Mouse (Mus musculus) spleen, adult 2 months (tissue): ENCODE measurements around the gene Afg1l. TPM values are rescaled to one million over a fixed set of nuclear protein-coding genes. Genes with fewer than 3 reads are reported as not detected.

Source experiments
- DNase-seq, 2 experiments: peaks; one replicate each; pipeline versions ENCODE4 v3.0.0 to v3.0.0-alpha.2; 2012 to 2021; ENCODE audit warnings: low spot score in 2 of 2, low read depth in 1 of 2
- H3K27ac ChIP-seq: fragments of 200-500 bp; 2 replicates; pipeline ENCODE4 v1.5.1; 2012; ENCODE audit warnings: low read length, inconsistent platforms; ENCODE audit not compliant: insufficient read depth
- H3K27me3 ChIP-seq: fragments of 200-500 bp; 2 replicates; pipeline ENCODE4 v1.6.1; 2012; ENCODE audit warnings: mild to moderate bottlenecking, moderate library complexity, low read length, inconsistent platforms; ENCODE audit not compliant: control insufficient read depth, insufficient read depth
- H3K36me3 ChIP-seq: fragments of 200-500 bp; 2 replicates; pipeline ENCODE4 v1.6.1; 2012; ENCODE audit warnings: mild to moderate bottlenecking, low read length, inconsistent platforms; ENCODE audit not compliant: control insufficient read depth, insufficient read depth
- H3K4me1 ChIP-seq: fragments of 200-500 bp; 2 replicates; pipeline ENCODE4 v1.6.1; 2011; ENCODE audit warnings: inconsistent platforms; ENCODE audit not compliant: control insufficient read depth, insufficient read depth, insufficient read length
- H3K4me3 ChIP-seq: fragments of 200-500 bp; 2 replicates; pipeline ENCODE4 v1.5.1; 2011; ENCODE audit warnings: mild to moderate bottlenecking, inconsistent platforms; ENCODE audit not compliant: insufficient read depth, insufficient read length; ENCODE audit errors: extremely low read depth
- CTCF ChIP-seq: fragments of 200-500 bp; IDR thresholded peaks from 2 replicates; pipeline ENCODE4 v1.5.1; 2011; ENCODE audit warnings: mild to moderate bottlenecking, inconsistent platforms; ENCODE audit not compliant: insufficient read depth, insufficient read length, insufficient replicate concordance; ENCODE audit errors: extremely low read depth
- POLR2A ChIP-seq: fragments of 200-500 bp; IDR thresholded peaks from 2 replicates; pipeline ENCODE4 v1.6.1; 2011; ENCODE audit warnings: low read depth, low read length, inconsistent platforms
- WGBS: fragments of 180-500 bp; shearing (Covaris S2); methylation state at CpG from one replicate; pipeline ENCODE4 v1.1.7; 2018; 5-methylcytosine and 5-hydroxymethylcytosine counted together
- polyA plus RNA-seq: library from polyadenylated mRNA; depleted of rRNA; stranded (reverse); fragments of >200 nt; gene quantifications from 2 replicates; pipeline ENCODE4 v1.2.3, GENCODE M21; 2012; rRNA removed

Gene Afg1l
- polyA plus RNA-seq, 1 experiment, result 2.1 TPM

- no peaks in the 10 kb centered on the region for H3K27me3 ChIP-seq
- H3K36me3 ChIP-seq, result peaks cover 5% of the 10 kb centered on the region
- TF ChIP-seq POLR2A, result no peak
- TF ChIP-seq CTCF, result no peak
- H3K4me1 ChIP-seq, result peaks cover 45% of the 10 kb centered on the region
- WGBS, result 16% methylated on average over 10 of the region's 10 CpGs
- peak in 1 of 2 experiments; percentile 44 for DNase-seq
- H3K27ac ChIP-seq, result peak overlapping the region; percentile 67; the same call in 1 of the 2 replicates
- no peak overlapping the region for H3K4me3 ChIP-seq
Observed at GRCm38 (mm10) chr10:42270277-42271083, 207.9 kb downstream of the Afg1l start.

- peak; percentile 54; the same call in 1 of the 2 replicates for TF ChIP-seq POLR2A
- no peak for TF ChIP-seq CTCF
- 9% methylated on average over 15 of the region's 15 CpGs for WGBS
- peaks cover 5% of the 10 kb centered on the region for H3K36me3 ChIP-seq
- H3K4me3 ChIP-seq, result peak overlapping the region; percentile 14
- no peaks in the 10 kb centered on the region for H3K27me3 ChIP-seq
- peak overlapping the region; percentile 72 for H3K27ac ChIP-seq
- peak; percentile 62 to 70 for DNase-seq
- H3K4me1 ChIP-seq, result peaks cover 35% of the 10 kb centered on the region; the same call in 1 of the 2 replicates
Observed at GRCm38 (mm10) chr10:42269281-42270025, 208.9 kb downstream of the Afg1l start.

DNA sequence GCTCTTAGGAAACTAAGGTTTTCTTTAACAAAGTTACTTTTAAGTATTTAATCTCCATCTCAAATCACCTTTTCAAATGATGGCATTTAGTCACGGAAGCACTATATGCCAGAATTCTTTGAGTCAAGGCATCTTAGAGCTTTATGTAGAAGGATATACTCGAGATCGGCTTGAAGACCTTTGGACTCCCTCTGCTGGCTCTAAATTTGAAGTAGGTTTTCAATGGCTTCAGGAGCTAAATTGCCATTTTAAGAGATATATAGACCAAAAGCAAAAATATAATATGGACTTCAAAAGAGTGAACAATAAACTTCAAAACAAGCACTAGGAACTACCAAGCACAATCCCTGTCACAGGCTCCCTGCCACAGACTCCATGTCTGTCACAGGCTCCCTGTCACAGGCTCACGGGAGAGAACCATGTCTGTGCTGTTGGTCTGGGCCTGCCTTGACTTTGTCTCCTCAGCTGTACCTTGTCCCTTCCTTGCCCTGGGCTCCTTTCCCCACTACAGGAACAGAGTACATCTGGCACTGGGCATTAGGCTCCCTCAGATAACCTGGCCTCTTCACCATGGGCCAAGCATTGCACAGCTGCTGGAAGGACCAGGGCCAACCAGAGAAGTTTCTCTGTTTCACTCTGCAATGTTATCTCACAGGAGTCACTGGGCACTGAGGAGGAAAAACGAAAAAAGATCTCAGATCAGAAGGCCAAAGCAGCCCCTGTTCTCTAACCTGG is 210.4 kb downstream of the Afg1l start:
- no peak for TF ChIP-seq CTCF
- Histone ChIP-seq H3K27me3 (no peaks in the 10 kb centered on the region), H3K36me3 (peaks cover 5% of the 10 kb centered on the region), H3K4me1 (peaks cover 27% of the 10 kb centered on the region; the same call in 1 of the 2 replicates), H3K4me3 (no peak overlapping the region), H3K27ac (peak overlapping the region; percentile 17; the same call in 1 of the 2 replicates)
- DNase-seq, result no peak
- WGBS, result 80% methylated on average over 5 of the region's 5 CpGs

- Histone ChIP-seq H3K36me3 (peaks cover 5% of the 10 kb centered on the region), H3K4me1 (peaks cover 20% of the 10 kb centered on the region; the same call in 1 of the 2 replicates), H3K4me3 (no peak overlapping the region), H3K27me3 (no peaks in the 10 kb centered on the region), H3K27ac (no peak overlapping the region)
- DNase-seq, result no peak
- TF ChIP-seq POLR2A, result no peak
- no peak for TF ChIP-seq CTCF
- 81% methylated on average over 11 of the region's 11 CpGs for WGBS
Observed at GRCm38 (mm10) chr10:42265021-42265689, 213.2 kb downstream of the Afg1l start.

DNA sequence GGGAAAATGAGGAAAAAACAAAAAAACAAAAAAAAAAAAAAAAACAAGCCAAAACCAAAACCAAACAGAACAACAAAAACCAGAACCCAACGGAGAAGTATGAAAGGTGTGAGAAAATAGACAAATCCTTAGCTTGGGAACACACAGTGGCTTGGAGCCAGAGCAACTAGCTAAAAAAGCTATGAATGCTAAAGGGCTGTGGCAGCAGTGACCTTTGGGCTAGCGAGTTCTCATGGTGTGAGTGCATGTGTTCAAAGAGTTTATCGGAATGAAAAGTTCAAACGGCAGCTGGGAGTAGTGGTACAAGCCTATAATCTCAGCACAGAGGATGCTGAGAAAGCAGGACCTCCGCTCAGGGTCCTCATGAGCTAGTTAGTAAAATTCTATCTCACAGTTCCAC is 214.2 kb downstream of the Afg1l start:
- H3K27ac ChIP-seq, result no peak overlapping the region
- DNase-seq, result no peak
- WGBS, result 89% methylated on average over 5 of the region's 5 CpGs
- TF ChIP-seq CTCF, result no peak
- no peak for TF ChIP-seq POLR2A
- H3K36me3 ChIP-seq, result peaks cover 5% of the 10 kb centered on the region
- H3K4me3 ChIP-seq, result no peak overlapping the region
- H3K27me3 ChIP-seq, result no peaks in the 10 kb centered on the region
- H3K4me1 ChIP-seq, result peaks cover 13% of the 10 kb centered on the region; the same call in 1 of the 2 replicates

DNA sequence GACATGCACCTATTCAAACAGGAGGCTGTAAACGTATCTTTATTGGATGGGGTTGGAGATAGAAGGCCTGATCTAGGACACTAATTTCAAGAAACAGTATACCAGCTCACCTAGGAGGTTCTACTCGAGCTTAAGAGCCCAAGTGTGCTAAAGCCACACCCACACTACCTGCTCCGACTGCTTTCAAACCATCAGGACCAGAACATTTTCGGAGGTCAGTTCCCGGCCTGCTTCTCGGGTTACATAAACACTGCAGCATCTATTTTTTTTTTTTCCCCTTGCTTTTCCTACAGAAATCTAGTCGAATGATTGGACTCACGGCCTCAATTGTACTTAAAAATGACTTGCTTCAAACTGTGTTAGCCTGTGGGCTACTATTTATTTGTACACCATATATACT is 214.7 kb downstream of the Afg1l start:
- H3K27me3 ChIP-seq, result no peaks in the 10 kb centered on the region
- H3K4me3 ChIP-seq, result no peak overlapping the region
- H3K27ac ChIP-seq, result no peak overlapping the region
- H3K36me3 ChIP-seq, result peaks cover 6% of the 10 kb centered on the region
- H3K4me1 ChIP-seq, result peaks cover 10% of the 10 kb centered on the region; the same call in 1 of the 2 replicates
- 94% methylated on average over 8 of the region's 8 CpGs for WGBS
- TF ChIP-seq POLR2A, result no peak
- TF ChIP-seq CTCF, result no peak
- DNase-seq, result no peak

Other genes starting within 250 kb of the Afg1l start
- 44.6 and 50.6 TPM in 2 replicates for gene Foxo3, start 201.8 kb downstream of the Afg1l start, polyA plus RNA-seq
- gene Snx3, start 23.5 kb upstream of the Afg1l start, polyA plus RNA-seq, result 152 and 155 TPM in 2 replicates
- gene Nr2e1, start 105.1 kb upstream of the Afg1l start, polyA plus RNA-seq, result not detected in 2 replicates
- gene Ostm1, start 105.3 kb upstream of the Afg1l start, polyA plus RNA-seq, result 16.2 and 23.1 TPM in 2 replicates